Mouse (Mus musculus) liver, adult 2 months (tissue): Measurements from ENCODE around the gene Pgp.

Source experiments
- CTCF ChIP-seq: fragments of 200-500 bp; IDR thresholded peaks from 2 replicates; pipeline ENCODE4 v1.5.1; 2011; ENCODE audit warnings: low read depth, low read length, control low read depth
- POLR2A ChIP-seq: fragments of 200-500 bp; IDR thresholded peaks from 2 replicates; pipeline ENCODE4 v1.6.1; 2011; ENCODE audit warnings: low read length, control low read depth; ENCODE audit not compliant: insufficient read depth; ENCODE audit errors: extremely low read depth

GRCm38 (mm10) chr17:24513609-24514008 lies 43.4 kb downstream of the Pgp start:
- TF ChIP-seq POLR2A (no peak), CTCF (peak; percentile 63)
